Mouse (Mus musculus): ENCODE measurements around the gene Crtc3. TPM values are rescaled to one million over a fixed set of nuclear protein-coding genes. Genes with fewer than 3 reads are reported as not detected.

Gene Crtc3
- polyA plus RNA-seq, 1 experiment from 2014 or later: 27.3 TPM

- Histone ChIP-seq H3K4me3 (ENCODE audit: low read length) (no peak overlapping the region), H3K36me3 (ENCODE audit: control insufficient read depth, insufficient read depth, low read length) (peaks cover 7% of the 10 kb centered on the region), H3K4me1 (ENCODE audit: control insufficient read depth, insufficient read depth, low read length) (peaks cover 2% of the 10 kb centered on the region), H3K27me3 (ENCODE audit: control insufficient read depth, insufficient read depth, low read length) (no peaks in the 10 kb centered on the region), H3K9me3 (ENCODE audit: control insufficient read depth, low read length) (no peaks in the 10 kb centered on the region), H3K27ac (ENCODE audit: low read depth, low read length) (no peak overlapping the region), H3K4me2 (replicated peaks; ENCODE audit: low read depth, low read length) (no peak overlapping the region), H3K9ac (ENCODE audit: low read depth, low read length) (no peak overlapping the region)
- 85% methylated on average over 4 of the region's 4 CpGs for WGBS
- no peak for ATAC-seq (ENCODE audit: low FRiP score, low TSS enrichment)
These were observed 82.2 kb downstream of the Crtc3 start for GRCm38 (mm10) chr7:80606435-80606834.

- WGBS: 20% methylated on average over 10 of the region's 10 CpGs
- H3K27ac ChIP-seq (ENCODE audit: low read depth, low read length): no peak overlapping the region
- no peak for ATAC-seq (ENCODE audit: low FRiP score, low TSS enrichment)
- no peaks in the 10 kb centered on the region for H3K4me1 ChIP-seq (ENCODE audit: control insufficient read depth, insufficient read depth, low read length)
- no peaks in the 10 kb centered on the region for H3K9me3 ChIP-seq (ENCODE audit: control insufficient read depth, low read length)
- H3K4me3 ChIP-seq (ENCODE audit: low read length): no peak overlapping the region
- H3K27me3 ChIP-seq (ENCODE audit: control insufficient read depth, insufficient read depth, low read length): no peaks in the 10 kb centered on the region
- no peak overlapping the region for H3K9ac ChIP-seq (ENCODE audit: low read depth, low read length)
- H3K4me2 ChIP-seq (replicated peaks; ENCODE audit: low read depth, low read length): no peak overlapping the region
- H3K36me3 ChIP-seq (ENCODE audit: control insufficient read depth, insufficient read depth, low read length): peaks cover 11% of the 10 kb centered on the region
These were observed 83.1 kb downstream of the Crtc3 start for GRCm38 (mm10) chr7:80605557-80605930.

- H3K9me3 ChIP-seq (ENCODE audit: control insufficient read depth, low read length): no peaks in the 10 kb centered on the region
- no peak overlapping the region for H3K27ac ChIP-seq (ENCODE audit: low read depth, low read length)
These were observed 83.6 kb downstream of the Crtc3 start for GRCm38 (mm10) chr7:80604908-80605556.

GRCm38 (mm10) chr7:80602574-80602973 lies 86.1 kb downstream of the Crtc3 start:
- H3K9ac ChIP-seq (ENCODE audit: low read depth, low read length): no peak overlapping the region
- no peaks in the 10 kb centered on the region for H3K9me3 ChIP-seq (ENCODE audit: control insufficient read depth, low read length)
- no peak overlapping the region for H3K4me2 ChIP-seq (replicated peaks; ENCODE audit: low read depth, low read length)
- no peak overlapping the region for H3K4me3 ChIP-seq (ENCODE audit: low read length)
- H3K36me3 ChIP-seq (ENCODE audit: control insufficient read depth, insufficient read depth, low read length): peaks cover 22% of the 10 kb centered on the region
- no peak for ATAC-seq (ENCODE audit: low FRiP score, low TSS enrichment)
- no peak overlapping the region for H3K27ac ChIP-seq (ENCODE audit: low read depth, low read length)
- H3K27me3 ChIP-seq (ENCODE audit: control insufficient read depth, insufficient read depth, low read length): no peaks in the 10 kb centered on the region
- 87% methylated on average over 1 of the region's 1 CpGs for WGBS
- H3K4me1 ChIP-seq (ENCODE audit: control insufficient read depth, insufficient read depth, low read length): no peaks in the 10 kb centered on the region

More at GRCm38 (mm10) chr7:80604908-80605556, 83.6 kb downstream of the Crtc3 start:
- Histone ChIP-seq H3K36me3 (ENCODE audit: control insufficient read depth, insufficient read depth, low read length) (peaks cover 11% of the 10 kb centered on the region), H3K4me3 (ENCODE audit: low read length) (no peak overlapping the region), H3K27me3 (ENCODE audit: control insufficient read depth, insufficient read depth, low read length) (no peaks in the 10 kb centered on the region), H3K4me2 (replicated peaks; ENCODE audit: low read depth, low read length) (no peak overlapping the region), H3K4me1 (ENCODE audit: control insufficient read depth, insufficient read depth, low read length) (no peaks in the 10 kb centered on the region), H3K9ac (ENCODE audit: low read depth, low read length) (no peak overlapping the region)
- ATAC-seq (ENCODE audit: low FRiP score, low TSS enrichment): no peak
- 43% methylated on average over 11 of the region's 11 CpGs for WGBS

- H3K4me3 ChIP-seq (ENCODE audit: low read length): no peak overlapping the region
- no peak overlapping the region for H3K9ac ChIP-seq (ENCODE audit: low read depth, low read length)
- no peaks in the 10 kb centered on the region for H3K27me3 ChIP-seq (ENCODE audit: control insufficient read depth, insufficient read depth, low read length)
- WGBS: 90% methylated on average over 13 of the region's 13 CpGs
- no peak overlapping the region for H3K27ac ChIP-seq (ENCODE audit: low read depth, low read length)
- ATAC-seq (ENCODE audit: low FRiP score, low TSS enrichment): no peak
- H3K36me3 ChIP-seq (ENCODE audit: control insufficient read depth, insufficient read depth, low read length): peaks cover 36% of the 10 kb centered on the region
- H3K4me1 ChIP-seq (ENCODE audit: control insufficient read depth, insufficient read depth, low read length): no peaks in the 10 kb centered on the region
- H3K9me3 ChIP-seq (ENCODE audit: control insufficient read depth, low read length): no peaks in the 10 kb centered on the region
- no peak overlapping the region for H3K4me2 ChIP-seq (replicated peaks; ENCODE audit: low read depth, low read length)
These were observed 90.2 kb downstream of the Crtc3 start for GRCm38 (mm10) chr7:80598436-80598985.

GRCm38 (mm10) chr7:80597900-80598299 lies 90.8 kb downstream of the Crtc3 start:
- Histone ChIP-seq H3K4me2 (replicated peaks; ENCODE audit: low read depth, low read length) (no peak overlapping the region), H3K9ac (ENCODE audit: low read depth, low read length) (no peak overlapping the region), H3K27me3 (ENCODE audit: control insufficient read depth, insufficient read depth, low read length) (no peaks in the 10 kb centered on the region), H3K4me3 (ENCODE audit: low read length) (no peak overlapping the region), H3K27ac (ENCODE audit: low read depth, low read length) (no peak overlapping the region), H3K4me1 (ENCODE audit: control insufficient read depth, insufficient read depth, low read length) (no peaks in the 10 kb centered on the region), H3K36me3 (ENCODE audit: control insufficient read depth, insufficient read depth, low read length) (peaks cover 32% of the 10 kb centered on the region), H3K9me3 (ENCODE audit: control insufficient read depth, low read length) (no peaks in the 10 kb centered on the region)
- WGBS: 91% methylated on average over 5 of the region's 5 CpGs
- no peak for ATAC-seq (ENCODE audit: low FRiP score, low TSS enrichment)

- no peak for ATAC-seq (ENCODE audit: low FRiP score, low TSS enrichment)
- H3K9me3 ChIP-seq (ENCODE audit: control insufficient read depth, low read length): no peaks in the 10 kb centered on the region
- 89% methylated on average over 16 of the region's 16 CpGs for WGBS
These were observed 99.5 kb downstream of the Crtc3 start for GRCm38 (mm10) chr7:80589054-80589746.

GRCm38 (mm10) chr7:80587684-80588083 lies 101.0 kb downstream of the Crtc3 start:
- H3K9ac ChIP-seq (ENCODE audit: low read depth, low read length): peak overlapping the region; percentile 40; the same call in 1 of the 2 replicates
- H3K9me3 ChIP-seq (ENCODE audit: control insufficient read depth, low read length): no peaks in the 10 kb centered on the region
- H3K27me3 ChIP-seq (ENCODE audit: control insufficient read depth, insufficient read depth, low read length): no peaks in the 10 kb centered on the region
- peak overlapping the region; percentile 81 for H3K27ac ChIP-seq (ENCODE audit: low read depth, low read length)
- ATAC-seq (ENCODE audit: low FRiP score, low TSS enrichment): peak; percentile 37; the same call in 1 of the 2 replicates
- peaks cover 40% of the 10 kb centered on the region for H3K36me3 ChIP-seq (ENCODE audit: control insufficient read depth, insufficient read depth, low read length)
- peak overlapping the region; percentile 41 for H3K4me2 ChIP-seq (replicated peaks; ENCODE audit: low read depth, low read length)
- WGBS: 11% methylated on average over 10 of the region's 10 CpGs
- H3K4me3 ChIP-seq (ENCODE audit: low read length): peak overlapping the region; percentile 17
- H3K4me1 ChIP-seq (ENCODE audit: control insufficient read depth, insufficient read depth, low read length): peaks cover 27% of the 10 kb centered on the region

More at GRCm38 (mm10) chr7:80589054-80589746, 99.5 kb downstream of the Crtc3 start:
- H3K4me2 ChIP-seq (replicated peaks; ENCODE audit: low read depth, low read length): no peak overlapping the region
- H3K9ac ChIP-seq (ENCODE audit: low read depth, low read length): no peak overlapping the region
- peaks cover 42% of the 10 kb centered on the region for H3K36me3 ChIP-seq (ENCODE audit: control insufficient read depth, insufficient read depth, low read length)
- H3K4me3 ChIP-seq (ENCODE audit: low read length): no peak overlapping the region
- H3K4me1 ChIP-seq (ENCODE audit: control insufficient read depth, insufficient read depth, low read length): peaks cover 18% of the 10 kb centered on the region
- H3K27ac ChIP-seq (ENCODE audit: low read depth, low read length): no peak overlapping the region
- no peaks in the 10 kb centered on the region for H3K27me3 ChIP-seq (ENCODE audit: control insufficient read depth, insufficient read depth, low read length)
